Mouse (Mus musculus): ENCODE results near the gene Tsc22d1. TPM values are rescaled to one million over a fixed set of nuclear protein-coding genes. Genes with fewer than 3 reads are reported as not detected.

Tsc22d1 gene
- polyA plus RNA-seq, 1 experiment from 2014 or later, result 645 TPM

GRCm38 (mm10) chr14:76526467-76526866 lies 111.7 kb downstream of the Tsc22d1 start:
- 70% methylated on average over 6 of the region's 6 CpGs for WGBS
- Histone ChIP-seq H3K27ac (ENCODE audit: low read depth) (no peak overlapping the region), H3K27me3 (ENCODE audit: insufficient read depth, low read length) (no peaks in the 10 kb centered on the region), H3K4me2 (no peak overlapping the region), H3K36me3 (ENCODE audit: insufficient read depth) (no peaks in the 10 kb centered on the region), H3K9me3 (ENCODE audit: low read depth, low read length) (no peaks in the 10 kb centered on the region), H3K4me3 (ENCODE audit: low read depth, low read length) (no peak overlapping the region), H3K9ac (no peak overlapping the region), H3K4me1 (ENCODE audit: insufficient read depth) (peaks cover 10% of the 10 kb centered on the region)
- DNase-seq (no peak), ATAC-seq (ENCODE audit: insufficient read depth) (no peak)
- no peak for TF ChIP-seq CTCF (IDR thresholded peaks at IDR 0.05; ENCODE audit: low read depth)

- Histone ChIP-seq H3K27me3 (ENCODE audit: insufficient read depth, low read length) (no peaks in the 10 kb centered on the region), H3K36me3 (ENCODE audit: insufficient read depth) (no peaks in the 10 kb centered on the region), H3K4me2 (no peak overlapping the region), H3K4me3 (ENCODE audit: low read depth, low read length) (no peak overlapping the region), H3K9me3 (ENCODE audit: low read depth, low read length) (no peaks in the 10 kb centered on the region), H3K9ac (no peak overlapping the region), H3K27ac (ENCODE audit: low read depth) (no peak overlapping the region), H3K4me1 (ENCODE audit: insufficient read depth) (peaks cover 10% of the 10 kb centered on the region)
- ATAC-seq (ENCODE audit: insufficient read depth) (no peak), DNase-seq (no peak)
- TF ChIP-seq CTCF (IDR thresholded peaks at IDR 0.05; ENCODE audit: low read depth), result no peak
- 81% methylated on average over 20 of the region's 20 CpGs for WGBS
These were observed 112.4 kb downstream of the Tsc22d1 start for GRCm38 (mm10) chr14:76527030-76527719.

- no peak overlapping the region for H3K9ac ChIP-seq
- H3K4me1 ChIP-seq (ENCODE audit: insufficient read depth), result peaks cover 10% of the 10 kb centered on the region
- no peak overlapping the region for H3K4me3 ChIP-seq (ENCODE audit: low read depth, low read length)
- H3K9me3 ChIP-seq (ENCODE audit: low read depth, low read length), result no peaks in the 10 kb centered on the region
- no peak overlapping the region for H3K4me2 ChIP-seq
- TF ChIP-seq CTCF (IDR thresholded peaks at IDR 0.05; ENCODE audit: low read depth), result no peak
- no peak for DNase-seq
- 0 out of 2 replicates have a peak overlapping the region, but pooled peaks have one; percentile 21 for H3K27ac ChIP-seq (ENCODE audit: low read depth)
- no peaks in the 10 kb centered on the region for H3K36me3 ChIP-seq (ENCODE audit: insufficient read depth)
- no peak for ATAC-seq (ENCODE audit: insufficient read depth)
- 41% methylated on average over 9 of the region's 9 CpGs for WGBS
- H3K27me3 ChIP-seq (ENCODE audit: insufficient read depth, low read length), result no peaks in the 10 kb centered on the region
These were observed 113.1 kb downstream of the Tsc22d1 start for GRCm38 (mm10) chr14:76527758-76528313.

GRCm38 (mm10) chr14:76528641-76529040 lies 113.9 kb downstream of the Tsc22d1 start:
- WGBS, result 19% methylated on average over 5 of the region's 5 CpGs
- H3K9ac ChIP-seq, result 0 out of 2 replicates have a peak overlapping the region, but pooled peaks have one; percentile 21
- no peak for TF ChIP-seq CTCF (IDR thresholded peaks at IDR 0.05; ENCODE audit: low read depth)

GRCm38 (mm10) chr14:76531027-76531660 lies 116.4 kb downstream of the Tsc22d1 start:
- H3K9ac ChIP-seq, result no peak overlapping the region
- ATAC-seq (ENCODE audit: insufficient read depth) (no peak), DNase-seq (no peak)
- no peak overlapping the region; the same call in 1 of the 2 replicates for H3K27ac ChIP-seq (ENCODE audit: low read depth)
- H3K27me3 ChIP-seq (ENCODE audit: insufficient read depth, low read length), result no peaks in the 10 kb centered on the region
- WGBS, result 89% methylated on average over 7 of the region's 7 CpGs
- peaks cover 17% of the 10 kb centered on the region for H3K4me1 ChIP-seq (ENCODE audit: insufficient read depth)
- no peak overlapping the region for H3K4me3 ChIP-seq (ENCODE audit: low read depth, low read length)
- no peak for TF ChIP-seq CTCF (IDR thresholded peaks at IDR 0.05; ENCODE audit: low read depth)
- no peaks in the 10 kb centered on the region for H3K36me3 ChIP-seq (ENCODE audit: insufficient read depth)
- H3K9me3 ChIP-seq (ENCODE audit: low read depth, low read length), result no peaks in the 10 kb centered on the region
- H3K4me2 ChIP-seq, result no peak overlapping the region

More at GRCm38 (mm10) chr14:76528641-76529040, 113.9 kb downstream of the Tsc22d1 start:
- no peaks in the 10 kb centered on the region for H3K36me3 ChIP-seq (ENCODE audit: insufficient read depth)
- H3K4me3 ChIP-seq (ENCODE audit: low read depth, low read length), result no peak overlapping the region
- H3K4me2 ChIP-seq, result no peak overlapping the region
- no peaks in the 10 kb centered on the region for H3K9me3 ChIP-seq (ENCODE audit: low read depth, low read length)
- no peaks in the 10 kb centered on the region for H3K27me3 ChIP-seq (ENCODE audit: insufficient read depth, low read length)
- DNase-seq, result peak; percentile 40
- no peak for ATAC-seq (ENCODE audit: insufficient read depth)
- H3K4me1 ChIP-seq (ENCODE audit: insufficient read depth), result peaks cover 17% of the 10 kb centered on the region
- H3K27ac ChIP-seq (ENCODE audit: low read depth), result peak overlapping the region; percentile 21; the same call in 1 of the 2 replicates

- Histone ChIP-seq H3K4me2 (peak overlapping the region; percentile 56), H3K4me3 (ENCODE audit: low read depth, low read length) (peak overlapping the region; percentile 22; the same call in 1 of the 2 replicates), H3K36me3 (ENCODE audit: insufficient read depth) (no peaks in the 10 kb centered on the region), H3K9ac (peak overlapping the region; percentile 21; the same call in 1 of the 2 replicates), H3K4me1 (ENCODE audit: insufficient read depth) (peaks cover 17% of the 10 kb centered on the region), H3K27me3 (ENCODE audit: insufficient read depth, low read length) (no peaks in the 10 kb centered on the region), H3K27ac (ENCODE audit: low read depth) (peak overlapping the region; percentile 61), H3K9me3 (ENCODE audit: low read depth, low read length) (no peaks in the 10 kb centered on the region)
- peak; percentile 61 for DNase-seq
- no peak for TF ChIP-seq CTCF (IDR thresholded peaks at IDR 0.05; ENCODE audit: low read depth)
- 34% methylated on average over 20 of the region's 20 CpGs for WGBS
- ATAC-seq (ENCODE audit: insufficient read depth), result peak; percentile 78
These were observed 117.8 kb downstream of the Tsc22d1 start for GRCm38 (mm10) chr14:76532257-76533169.

Data from lung, embryonic 14.5 days (tissue).